Mouse (Mus musculus) testis, postnatal 14 days (tissue): Measurements from ENCODE around the gene Olfr1393.
"Not testable (repeated sequence)": the region's sequence is repeated elsewhere in the genome, so short reads cannot be mapped to it uniquely, and the experiment has no call there.

Experiments
- DNase-seq: peaks from one replicate; pipeline ENCODE4 v3.0.0; 2021; ENCODE audit warnings: low spot score

Olfr1393 gene

DNA sequence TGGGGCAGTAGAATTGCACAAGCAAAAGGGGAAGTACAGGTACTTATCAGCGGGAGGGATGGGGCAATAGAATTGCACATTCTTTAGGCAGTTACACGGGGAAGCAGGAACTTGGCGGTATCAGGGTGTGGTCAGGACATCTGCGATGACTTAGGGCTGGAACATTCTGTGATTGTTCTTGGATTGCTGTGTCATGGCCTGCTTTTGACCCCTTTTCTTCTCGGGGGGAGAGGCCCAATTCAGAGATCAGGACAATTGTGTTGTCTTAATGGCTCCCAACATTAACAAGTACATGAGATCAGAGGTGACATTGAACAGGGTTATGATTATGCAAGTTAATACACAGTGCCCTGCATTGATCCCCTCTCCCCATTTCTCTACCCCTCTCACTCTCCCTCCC, 30.4 kb downstream of the Olfr1393 start:
- DNase-seq: not testable (repeated sequence)

DNA sequence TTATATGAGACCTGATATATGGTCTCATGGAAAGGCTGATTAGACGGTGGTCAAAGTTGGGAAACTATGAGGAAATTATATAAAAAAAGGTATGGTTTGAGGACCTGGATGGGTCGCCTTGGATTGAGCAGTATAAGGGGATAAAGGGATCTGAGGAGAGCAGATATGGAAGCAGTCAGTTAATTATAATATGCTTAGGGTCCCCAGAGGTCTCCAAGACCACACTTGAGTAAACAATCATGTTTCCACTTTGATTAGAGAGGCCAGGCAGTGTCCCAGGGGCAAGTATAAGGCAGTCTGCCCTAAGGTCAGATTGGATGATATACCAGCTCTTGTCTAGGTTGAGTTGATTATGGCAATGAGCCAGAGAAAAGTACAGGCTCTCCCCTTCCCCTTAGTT, 44.3 kb downstream of the Olfr1393 start, which contains the start of gene Olfr1391:
TSS of gene Olfr1391 (plus strand) at position 301 of the 400 bp plus-strand sequence.
- no peak for DNase-seq

DNA sequence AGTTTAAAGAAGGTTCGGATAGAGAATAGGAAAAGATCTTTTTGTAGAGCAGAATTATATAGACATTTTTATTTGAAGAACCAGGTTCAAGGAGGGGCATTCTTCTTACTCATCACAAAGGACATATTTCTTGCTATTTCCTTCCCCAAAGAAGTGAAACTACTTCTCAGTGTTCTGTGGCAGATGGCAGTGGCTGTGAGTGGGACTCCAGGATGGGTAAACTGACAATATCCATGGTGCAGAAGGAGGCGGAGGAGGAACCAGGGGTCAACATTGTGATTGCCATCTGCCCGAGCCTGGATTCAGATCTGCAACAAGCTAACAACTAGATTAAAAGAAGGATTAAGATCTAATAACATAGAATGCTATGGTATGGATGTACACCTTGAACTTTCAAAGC, 48.6 kb downstream of the Olfr1393 start:
- no peak for DNase-seq

DNA sequence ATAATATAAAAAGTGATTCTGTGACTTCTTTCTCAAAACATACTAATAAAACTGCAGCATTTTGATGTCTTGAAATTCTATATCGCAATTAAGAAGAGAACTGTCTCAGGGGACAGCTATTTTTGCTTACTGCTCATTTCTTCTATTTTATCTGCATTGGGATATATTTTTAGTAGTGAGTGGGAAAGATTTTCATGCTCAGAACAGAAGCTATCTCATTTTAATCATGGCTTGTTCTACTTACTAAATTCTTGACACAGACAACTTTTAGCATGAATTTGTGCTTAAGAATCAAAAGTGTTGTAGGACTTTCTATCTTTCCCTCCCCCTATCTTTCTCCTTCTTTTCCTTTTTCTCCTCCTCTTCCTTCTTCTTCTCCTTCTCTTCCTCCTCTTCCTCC, 51.6 kb downstream of the Olfr1393 start:
- DNase-seq: no peak
